Mouse (Mus musculus): Measurements from ENCODE around the gene AW551984. TPM values are rescaled to one million over a fixed set of nuclear protein-coding genes. Genes with fewer than 3 reads are reported as not detected.

AW551984 gene
- polyA plus RNA-seq (2014; fragmentation: Illumina TruSeq; extraction: RNeasy Lipid Tissue Mini Kit (QIAGEN cat#74804); ENCODE audit: low replicate concordance) = 1.5 TPM

DNA sequence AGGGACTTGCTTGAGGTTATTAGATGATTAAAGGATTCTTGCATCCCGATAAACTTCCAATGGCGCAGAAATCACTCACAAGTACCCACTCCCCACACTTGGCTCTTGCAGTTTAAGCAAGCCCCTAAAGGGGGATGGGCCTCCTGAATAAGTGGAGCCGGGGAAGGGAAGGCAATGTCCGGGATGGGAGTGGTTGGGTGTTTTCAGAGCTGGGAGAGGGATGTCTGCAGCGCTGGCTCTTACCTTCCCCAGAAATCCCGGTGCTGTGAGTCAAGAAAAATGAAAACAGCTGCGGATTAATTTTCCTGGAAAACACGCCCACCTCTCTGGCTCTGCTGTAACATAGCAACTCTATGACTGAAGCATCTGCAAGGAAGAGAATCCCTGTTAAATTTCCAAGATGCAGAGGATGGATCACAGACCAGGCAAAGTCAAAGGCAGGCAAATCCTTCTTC is at the start of gene AW551984:
TSS of gene AW551984 (minus strand) at position 405 of the 455 bp plus-strand sequence.

DNA sequence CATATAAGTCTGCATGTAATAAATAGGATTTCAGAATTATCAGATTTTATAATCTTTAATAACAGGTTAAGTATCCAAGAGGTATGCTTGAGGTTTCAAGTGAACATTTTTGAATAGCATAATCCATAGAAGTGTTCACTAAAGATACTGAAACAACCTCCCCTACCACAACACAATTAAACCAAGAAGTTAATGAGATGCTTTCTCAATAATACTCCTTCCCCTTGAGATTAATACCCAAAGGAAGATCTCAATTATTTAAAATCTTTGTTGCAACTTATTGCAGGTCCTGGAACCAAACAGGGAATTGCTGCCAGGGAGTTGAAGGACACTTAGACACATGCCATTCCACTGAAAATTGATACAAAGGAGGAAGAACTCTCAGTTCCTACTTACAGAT is 40.6 kb upstream of the AW551984 start, which contains the start of gene Olfr961:
TSS of gene Olfr961 (plus strand) at position 301 of the 400 bp plus-strand sequence.

DNA sequence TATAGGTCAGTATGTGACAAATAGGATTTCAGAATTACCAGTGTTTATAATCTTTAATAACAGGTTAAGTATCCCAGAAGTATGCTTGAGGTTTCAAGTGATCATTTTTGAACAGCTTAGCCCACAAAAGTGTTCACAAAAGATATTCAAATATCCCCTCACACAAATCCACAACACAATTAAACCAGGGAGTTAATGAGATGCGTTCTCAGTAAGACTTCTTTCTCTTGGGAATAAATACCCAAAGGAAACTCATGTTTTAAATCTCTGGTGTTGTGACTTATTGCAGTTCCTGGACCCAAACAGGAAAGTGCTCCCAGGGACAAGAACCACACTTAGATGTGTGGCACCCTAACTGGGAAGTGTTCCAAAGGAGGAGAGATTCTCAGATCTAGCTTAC is 16.9 kb upstream of the AW551984 start, which contains the start of gene Olfr960:
TSS of gene Olfr960 (plus strand) at position 301 of the 400 bp plus-strand sequence.

DNA sequence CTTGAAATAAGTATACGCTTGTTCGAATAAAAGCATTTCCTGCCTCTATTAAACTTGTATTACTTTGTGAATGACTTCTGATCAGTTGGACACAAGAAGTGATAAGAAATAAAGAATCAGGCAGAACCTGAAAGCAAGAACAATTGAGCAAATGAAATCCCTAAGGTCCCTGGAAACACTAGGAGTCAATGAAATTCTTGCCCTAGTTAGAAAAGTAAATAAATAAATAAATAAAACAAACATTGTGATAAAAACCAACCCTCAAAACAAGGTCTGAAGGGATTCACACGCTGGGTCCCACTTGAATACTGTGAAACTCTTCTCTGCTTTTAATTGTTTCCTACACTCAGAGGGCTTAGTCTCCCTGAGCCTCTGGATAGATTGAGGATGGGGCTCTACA is 6.2 kb upstream of the AW551984 start, which contains the start of gene Olfr148:
TSS of gene Olfr148 (plus strand) at position 301 of the 400 bp plus-strand sequence.

DNA sequence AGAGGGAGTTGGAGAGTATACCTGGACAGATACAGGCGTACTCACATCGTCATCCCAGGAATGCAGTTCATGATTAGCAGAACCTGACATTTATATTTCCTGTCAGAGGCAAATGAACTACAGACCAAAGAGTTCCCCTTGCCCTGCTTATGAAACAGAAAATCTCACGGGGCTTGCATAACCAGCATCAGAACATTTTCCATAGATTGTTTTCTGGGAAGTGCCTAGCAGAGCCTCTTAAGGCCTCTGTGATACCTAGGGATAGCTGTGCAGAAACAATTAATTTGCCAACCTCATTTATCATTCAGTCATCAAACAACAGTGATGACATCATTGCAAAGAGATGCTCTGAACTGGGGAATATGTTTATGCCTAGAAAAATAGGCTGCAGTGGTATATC is 28.7 kb downstream of the AW551984 start, which contains the start of gene Olfr959:
TSS of gene Olfr959 (minus strand) at position 101 of the 400 bp plus-strand sequence.

DNA sequence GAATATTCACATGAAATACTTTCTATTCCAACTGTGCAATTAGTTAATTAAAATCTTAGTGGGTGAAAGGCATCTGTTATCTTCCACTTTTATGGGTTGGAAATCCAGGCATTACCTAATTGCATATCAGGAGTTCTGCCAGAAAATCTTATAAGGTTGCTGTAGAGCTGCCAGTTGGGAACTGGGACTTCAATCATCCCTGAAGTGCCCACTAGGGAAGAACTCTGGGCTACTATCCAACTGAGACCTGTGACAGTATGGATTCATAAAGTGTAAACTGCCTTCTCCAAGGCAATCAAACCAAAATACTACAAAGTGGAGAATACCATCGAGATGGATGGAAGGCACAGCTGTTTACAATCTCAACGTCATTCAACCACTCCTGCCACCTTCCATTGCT is 50.3 kb downstream of the AW551984 start, which contains the start of gene Olfr958:
TSS of gene Olfr958 (minus strand) at position 109 of the 400 bp plus-strand sequence.

Other genes with a start within 250 kb of the AW551984 start
- not detected for gene Olfr951, start 217.0 kb downstream of the AW551984 start, polyA plus RNA-seq (2014; fragmentation: Illumina TruSeq; extraction: RNeasy Lipid Tissue Mini Kit (QIAGEN cat#74804); ENCODE audit: low replicate concordance)
- not detected for gene Olfr952, start 177.3 kb downstream of the AW551984 start, polyA plus RNA-seq (2014; fragmentation: Illumina TruSeq; extraction: RNeasy Lipid Tissue Mini Kit (QIAGEN cat#74804); ENCODE audit: low replicate concordance)
- gene Olfr954, start 147.7 kb downstream of the AW551984 start, polyA plus RNA-seq (2014; fragmentation: Illumina TruSeq; extraction: RNeasy Lipid Tissue Mini Kit (QIAGEN cat#74804); ENCODE audit: low replicate concordance) = not detected
- not detected for gene Olfr955, start 132.5 kb downstream of the AW551984 start, polyA plus RNA-seq (2014; fragmentation: Illumina TruSeq; extraction: RNeasy Lipid Tissue Mini Kit (QIAGEN cat#74804); ENCODE audit: low replicate concordance)
- gene Olfr44, start 110.4 kb downstream of the AW551984 start, polyA plus RNA-seq (2014; fragmentation: Illumina TruSeq; extraction: RNeasy Lipid Tissue Mini Kit (QIAGEN cat#74804); ENCODE audit: low replicate concordance) = not detected
- not detected for gene Olfr957, start 88.6 kb downstream of the AW551984 start, polyA plus RNA-seq (2014; fragmentation: Illumina TruSeq; extraction: RNeasy Lipid Tissue Mini Kit (QIAGEN cat#74804); ENCODE audit: low replicate concordance)
- gene Olfr958, start 50.3 kb downstream of the AW551984 start, polyA plus RNA-seq (2014; fragmentation: Illumina TruSeq; extraction: RNeasy Lipid Tissue Mini Kit (QIAGEN cat#74804); ENCODE audit: low replicate concordance) = not detected
- not detected for gene Olfr959, start 28.8 kb downstream of the AW551984 start, polyA plus RNA-seq (2014; fragmentation: Illumina TruSeq; extraction: RNeasy Lipid Tissue Mini Kit (QIAGEN cat#74804); ENCODE audit: low replicate concordance)
- not detected for gene Olfr148, start 6.3 kb upstream of the AW551984 start, polyA plus RNA-seq (2014; fragmentation: Illumina TruSeq; extraction: RNeasy Lipid Tissue Mini Kit (QIAGEN cat#74804); ENCODE audit: low replicate concordance)
- not detected for gene Olfr960, start 17.0 kb upstream of the AW551984 start, polyA plus RNA-seq (2014; fragmentation: Illumina TruSeq; extraction: RNeasy Lipid Tissue Mini Kit (QIAGEN cat#74804); ENCODE audit: low replicate concordance)
- not detected for gene Olfr961, start 40.7 kb upstream of the AW551984 start, polyA plus RNA-seq (2014; fragmentation: Illumina TruSeq; extraction: RNeasy Lipid Tissue Mini Kit (QIAGEN cat#74804); ENCODE audit: low replicate concordance)
- not detected for gene Olfr963, start 62.8 kb upstream of the AW551984 start, polyA plus RNA-seq (2014; fragmentation: Illumina TruSeq; extraction: RNeasy Lipid Tissue Mini Kit (QIAGEN cat#74804); ENCODE audit: low replicate concordance)
- not detected for gene Olfr149, start 102.7 kb upstream of the AW551984 start, polyA plus RNA-seq (2014; fragmentation: Illumina TruSeq; extraction: RNeasy Lipid Tissue Mini Kit (QIAGEN cat#74804); ENCODE audit: low replicate concordance)
- gene Olfr965, start 107.0 kb upstream of the AW551984 start, polyA plus RNA-seq (2014; fragmentation: Illumina TruSeq; extraction: RNeasy Lipid Tissue Mini Kit (QIAGEN cat#74804); ENCODE audit: low replicate concordance) = not detected
- gene Olfr150, start 126.6 kb upstream of the AW551984 start, polyA plus RNA-seq (2014; fragmentation: Illumina TruSeq; extraction: RNeasy Lipid Tissue Mini Kit (QIAGEN cat#74804); ENCODE audit: low replicate concordance) = not detected
- gene Olfr967, start 141.8 kb upstream of the AW551984 start, polyA plus RNA-seq (2014; fragmentation: Illumina TruSeq; extraction: RNeasy Lipid Tissue Mini Kit (QIAGEN cat#74804); ENCODE audit: low replicate concordance) = not detected
- gene Olfr968, start 178.8 kb upstream of the AW551984 start, polyA plus RNA-seq (2014; fragmentation: Illumina TruSeq; extraction: RNeasy Lipid Tissue Mini Kit (QIAGEN cat#74804); ENCODE audit: low replicate concordance) = not detected
- gene Olfr969, start 186.5 kb upstream of the AW551984 start, polyA plus RNA-seq (2014; fragmentation: Illumina TruSeq; extraction: RNeasy Lipid Tissue Mini Kit (QIAGEN cat#74804); ENCODE audit: low replicate concordance) = not detected
- gene Olfr970, start 204.5 kb upstream of the AW551984 start, polyA plus RNA-seq (2014; fragmentation: Illumina TruSeq; extraction: RNeasy Lipid Tissue Mini Kit (QIAGEN cat#74804); ENCODE audit: low replicate concordance) = not detected
- not detected for gene Olfr971, start 232.5 kb upstream of the AW551984 start, polyA plus RNA-seq (2014; fragmentation: Illumina TruSeq; extraction: RNeasy Lipid Tissue Mini Kit (QIAGEN cat#74804); ENCODE audit: low replicate concordance)